Mouse (Mus musculus) liver, embryonic 14.5 days (tissue): ENCODE measurements around the gene Dcbld1.

Experiments
- CTCF ChIP-seq: IDR thresholded peaks from 2 replicates; pipeline ENCODE4 v1.5.1; 2016; ENCODE audit warnings: antibody characterized with exemption, low read depth, control low read depth
- EP300 ChIP-seq: IDR thresholded peaks from 2 replicates; pipeline ENCODE4 v1.6.1; 2016; ENCODE audit warnings: antibody characterized with exemption, low read depth

DNA sequence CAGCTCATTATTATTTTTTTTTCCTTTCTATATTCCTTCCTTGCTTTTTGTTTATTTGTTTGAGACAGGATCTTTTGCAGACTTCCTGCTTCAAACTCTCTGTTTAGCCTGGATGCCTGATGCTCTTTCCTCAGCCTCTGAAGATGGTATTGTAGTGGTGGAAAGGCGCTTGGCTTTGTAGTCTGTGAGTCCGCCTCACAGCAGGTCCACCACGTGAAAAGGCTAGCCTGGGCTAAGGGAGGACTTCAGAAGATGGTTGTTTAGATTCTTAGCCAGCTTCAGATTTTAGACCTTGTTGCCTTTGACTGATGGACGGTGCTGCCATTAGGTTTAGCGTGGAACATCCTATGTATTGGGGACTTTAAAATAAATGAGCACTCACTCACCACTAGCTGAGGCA, 2.0 kb downstream of the Dcbld1 start:
- TF ChIP-seq CTCF (no peak), EP300 (no peak)
